Mouse (Mus musculus): ENCODE results near the gene Map4k2. TPM values are rescaled to one million over a fixed set of nuclear protein-coding genes. Genes with fewer than 3 reads are reported as not detected.
"Not testable (repeated sequence)": the region's sequence is repeated elsewhere in the genome, so short reads cannot be mapped to it uniquely, and the experiment has no call there.

Gene Map4k2
- polyA plus RNA-seq, 1 experiment, result 24.8 TPM

DNA sequence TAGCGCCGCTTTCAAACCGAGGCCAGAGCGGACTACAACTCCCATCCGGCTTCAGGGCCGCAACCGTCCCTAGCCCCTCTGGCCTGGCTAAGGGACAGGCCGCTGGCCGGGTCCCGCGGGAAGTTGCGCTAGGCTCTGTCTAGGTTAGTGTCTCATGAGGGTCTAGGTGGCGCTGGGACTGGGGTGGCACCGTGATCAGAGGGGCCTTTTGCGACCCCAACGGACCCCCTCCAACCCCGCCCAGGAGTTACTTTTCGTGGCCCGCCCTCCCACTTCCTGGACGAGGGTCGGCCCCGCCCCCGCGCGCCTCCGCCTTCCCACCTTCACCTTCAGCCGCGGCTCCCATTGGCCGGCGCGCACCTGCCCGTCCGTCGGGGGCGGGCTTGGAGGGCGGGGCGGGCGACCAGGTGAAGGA lies 34.8 kb upstream of the Map4k2 start, which contains the start of gene Cdc42bpg:
TSS of gene Cdc42bpg (plus strand) at position 320 of the 415 bp plus-strand sequence.
- H3K27ac ChIP-seq (ENCODE audit: control insufficient read depth, insufficient read depth, low read depth, low read length), result peak within 1 kb of the TSS; percentile 88
- H3K4me3 ChIP-seq (ENCODE audit: control insufficient read depth, low read depth, low read length), result peak within 1 kb of the TSS; percentile 89
- 0 out of 2 replicates have a peak, but pooled peaks have one; percentile 54 for TF ChIP-seq POLR2A (IDR thresholded peaks at IDR 0.05; ENCODE audit: control insufficient read depth, low read depth, low read length)
- TF ChIP-seq CTCF (IDR thresholded peaks at IDR 0.05; ENCODE audit: control insufficient read depth, insufficient read depth, insufficient replicate concordance, low read depth, low read length), result no peak
- H3K4me1 ChIP-seq (ENCODE audit: control insufficient read depth, insufficient read depth, low read length), result peaks cover 9% of the 10 kb centered on the region
- H3K27me3 ChIP-seq (ENCODE audit: control insufficient read depth, insufficient read depth, low read length), result no peaks in the 10 kb centered on the region
- H3K36me3 ChIP-seq (ENCODE audit: control insufficient read depth, insufficient read depth, low read length), result no peaks in the 10 kb centered on the region

DNA sequence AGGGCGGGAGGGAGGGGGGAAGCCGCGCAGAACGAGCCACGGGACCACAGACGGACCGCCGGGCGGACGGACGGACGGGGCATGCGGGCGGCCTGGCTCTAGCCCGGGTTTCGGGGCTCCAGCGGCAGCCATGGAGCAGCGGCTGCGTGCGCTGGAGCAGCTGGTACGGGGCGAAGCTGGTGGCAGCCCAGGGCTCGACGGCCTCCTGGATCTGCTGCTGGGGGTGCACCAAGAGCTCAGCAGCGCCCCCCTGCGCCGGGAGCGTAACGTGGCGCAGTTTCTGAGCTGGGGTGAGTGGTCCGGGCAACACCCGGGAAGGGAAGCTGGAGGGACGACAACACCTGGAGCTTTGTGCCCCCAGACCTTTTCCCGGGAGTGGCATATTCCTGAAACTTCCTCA lies 34.3 kb upstream of the Map4k2 start:
- TF ChIP-seq POLR2A (IDR thresholded peaks at IDR 0.05; ENCODE audit: control insufficient read depth, low read depth, low read length) (no peak), CTCF (IDR thresholded peaks at IDR 0.05; ENCODE audit: control insufficient read depth, insufficient read depth, insufficient replicate concordance, low read depth, low read length) (peak; percentile 77)
- peak overlapping the region; percentile 25; the same call in 1 of the 2 replicates for H3K27ac ChIP-seq (ENCODE audit: control insufficient read depth, insufficient read depth, low read depth, low read length)
- no peaks in the 10 kb centered on the region for H3K36me3 ChIP-seq (ENCODE audit: control insufficient read depth, insufficient read depth, low read length)

DNA sequence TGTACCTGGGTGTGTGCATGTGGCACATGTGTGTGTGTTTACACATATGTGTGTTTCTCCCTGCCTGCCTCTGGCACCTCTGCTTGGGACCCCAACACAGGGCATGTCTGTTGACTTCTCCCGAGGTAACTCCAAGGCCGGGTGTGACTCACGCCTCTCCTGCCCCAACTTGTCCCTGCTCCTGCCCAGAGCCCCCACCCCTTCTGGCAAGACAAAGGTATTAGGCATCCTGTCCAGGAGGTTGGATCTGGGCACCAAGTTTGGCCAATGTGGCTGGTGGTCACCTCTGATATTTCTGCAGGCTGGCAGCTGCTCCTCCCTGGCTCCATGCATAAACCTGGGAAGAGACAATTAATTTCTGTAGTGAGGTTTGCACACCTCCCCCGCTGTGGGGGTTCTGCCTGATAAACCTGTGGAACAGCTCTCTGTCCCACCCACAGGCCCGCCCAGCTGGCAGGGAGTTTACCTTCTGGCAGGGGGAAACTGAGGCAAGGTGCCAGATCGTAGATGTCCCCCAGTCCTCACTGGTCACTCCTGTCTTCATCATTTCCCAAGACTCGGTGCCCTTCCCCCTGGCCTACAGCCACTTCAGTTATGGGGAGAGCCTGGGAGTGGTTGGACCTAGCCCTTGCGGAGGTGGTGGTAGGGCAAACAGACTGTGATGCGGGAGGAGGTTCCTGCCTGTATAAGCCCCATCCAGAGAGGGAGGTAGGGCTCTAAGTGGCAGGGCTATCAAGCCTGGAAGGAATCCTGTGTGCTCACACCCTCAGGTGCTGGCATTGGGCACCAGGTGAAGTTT lies 33.0 kb upstream of the Map4k2 start:
- H3K4me1 ChIP-seq (ENCODE audit: control insufficient read depth, insufficient read depth, low read length), result peaks cover 9% of the 10 kb centered on the region
- H3K27me3 ChIP-seq (ENCODE audit: control insufficient read depth, insufficient read depth, low read length), result no peaks in the 10 kb centered on the region
- no peak overlapping the region for H3K4me3 ChIP-seq (ENCODE audit: control insufficient read depth, low read depth, low read length)
- no peak overlapping the region for H3K27ac ChIP-seq (ENCODE audit: control insufficient read depth, insufficient read depth, low read depth, low read length)
- TF ChIP-seq POLR2A (IDR thresholded peaks at IDR 0.05; ENCODE audit: control insufficient read depth, low read depth, low read length), result no peak
- no peak for TF ChIP-seq CTCF (IDR thresholded peaks at IDR 0.05; ENCODE audit: control insufficient read depth, insufficient read depth, insufficient replicate concordance, low read depth, low read length)
- no peaks in the 10 kb centered on the region for H3K36me3 ChIP-seq (ENCODE audit: control insufficient read depth, insufficient read depth, low read length)

More for the DNA sequence above, 34.3 kb upstream of the Map4k2 start:
- H3K4me3 ChIP-seq (ENCODE audit: control insufficient read depth, low read depth, low read length), result peak overlapping the region; percentile 89
- no peaks in the 10 kb centered on the region for H3K27me3 ChIP-seq (ENCODE audit: control insufficient read depth, insufficient read depth, low read length)
- H3K4me1 ChIP-seq (ENCODE audit: control insufficient read depth, insufficient read depth, low read length), result peaks cover 9% of the 10 kb centered on the region

DNA sequence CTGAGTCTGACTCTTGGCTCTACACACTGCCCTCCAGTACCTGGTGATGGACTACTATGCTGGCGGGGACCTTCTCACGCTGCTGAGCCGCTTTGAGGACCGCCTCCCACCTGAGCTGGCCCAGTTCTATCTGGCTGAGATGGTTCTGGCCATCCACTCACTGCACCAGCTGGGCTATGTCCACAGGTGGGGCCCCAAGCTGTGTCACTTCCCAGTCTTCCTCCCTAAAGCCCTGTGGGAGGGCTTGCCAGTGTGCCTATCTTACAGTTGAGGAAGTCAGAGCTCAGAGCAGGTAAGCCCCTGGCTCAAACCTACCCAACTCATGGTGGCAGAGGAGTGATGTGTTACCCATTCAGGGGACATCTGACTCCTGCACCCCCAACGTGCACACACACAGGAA lies 30.8 kb upstream of the Map4k2 start:
- Histone ChIP-seq H3K27ac (ENCODE audit: control insufficient read depth, insufficient read depth, low read depth, low read length) (no peak overlapping the region), H3K4me3 (ENCODE audit: control insufficient read depth, low read depth, low read length) (no peak overlapping the region), H3K36me3 (ENCODE audit: control insufficient read depth, insufficient read depth, low read length) (no peaks in the 10 kb centered on the region; the same call in 1 of the 2 replicates), H3K27me3 (ENCODE audit: control insufficient read depth, insufficient read depth, low read length) (no peaks in the 10 kb centered on the region), H3K4me1 (ENCODE audit: control insufficient read depth, insufficient read depth, low read length) (peaks cover 9% of the 10 kb centered on the region)
- TF ChIP-seq CTCF (IDR thresholded peaks at IDR 0.05; ENCODE audit: control insufficient read depth, insufficient read depth, insufficient replicate concordance, low read depth, low read length) (no peak), POLR2A (IDR thresholded peaks at IDR 0.05; ENCODE audit: control insufficient read depth, low read depth, low read length) (no peak)

DNA sequence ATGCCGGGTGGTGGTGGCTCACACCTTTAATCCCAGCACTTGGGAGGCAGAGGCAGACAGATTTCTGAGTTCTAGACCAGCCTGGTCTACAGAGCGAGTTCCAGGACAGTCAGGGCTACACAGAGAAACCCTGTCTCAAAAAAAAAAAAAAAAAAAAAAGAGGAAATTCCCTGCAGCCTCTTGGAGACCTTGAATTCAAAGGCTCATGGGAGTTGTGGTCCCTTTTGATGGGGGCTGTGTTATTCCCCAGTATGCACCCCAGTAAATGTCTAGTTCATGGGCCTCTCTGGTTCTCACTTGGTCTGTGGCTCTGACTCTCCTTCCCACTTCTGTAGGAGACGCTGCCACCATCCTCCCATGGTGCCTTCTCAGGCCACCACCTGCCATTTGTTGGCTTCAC lies 29.2 kb upstream of the Map4k2 start:
- H3K36me3 ChIP-seq (ENCODE audit: control insufficient read depth, insufficient read depth, low read length); H3K4me3 ChIP-seq (ENCODE audit: control insufficient read depth, low read depth, low read length); H3K4me1 ChIP-seq (ENCODE audit: control insufficient read depth, insufficient read depth, low read length); H3K27ac ChIP-seq (ENCODE audit: control insufficient read depth, insufficient read depth, low read depth, low read length); H3K27me3 ChIP-seq (ENCODE audit: control insufficient read depth, insufficient read depth, low read length): not testable (repeated sequence)

DNA sequence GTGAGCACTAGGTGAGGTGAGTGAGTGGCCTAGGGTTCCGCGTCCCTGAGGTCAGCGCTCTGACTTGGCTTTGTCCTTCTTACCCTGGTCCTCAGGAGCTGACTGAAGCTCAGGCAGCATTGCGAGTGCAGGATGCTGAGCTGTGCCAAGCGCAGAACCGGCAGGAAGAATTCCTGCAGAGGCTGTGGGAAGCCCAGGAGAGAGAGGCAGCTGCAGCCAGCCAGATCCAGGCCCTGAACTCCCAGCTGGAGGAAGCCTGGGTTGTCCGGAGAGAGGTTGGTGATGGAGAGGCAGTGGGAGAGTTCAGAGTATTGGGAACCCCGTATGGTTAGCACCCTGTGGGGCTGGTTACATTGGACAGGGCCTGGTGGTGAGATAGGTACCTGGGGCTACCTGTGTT lies 27.1 kb upstream of the Map4k2 start:
- Histone ChIP-seq H3K36me3 (ENCODE audit: control insufficient read depth, insufficient read depth, low read length) (no peaks in the 10 kb centered on the region; the same call in 1 of the 2 replicates), H3K4me3 (ENCODE audit: control insufficient read depth, low read depth, low read length) (no peak overlapping the region), H3K4me1 (ENCODE audit: control insufficient read depth, insufficient read depth, low read length) (no peaks in the 10 kb centered on the region), H3K27me3 (ENCODE audit: control insufficient read depth, insufficient read depth, low read length) (no peaks in the 10 kb centered on the region), H3K27ac (ENCODE audit: control insufficient read depth, insufficient read depth, low read depth, low read length) (no peak overlapping the region)
- TF ChIP-seq POLR2A (IDR thresholded peaks at IDR 0.05; ENCODE audit: control insufficient read depth, low read depth, low read length) (no peak), CTCF (IDR thresholded peaks at IDR 0.05; ENCODE audit: control insufficient read depth, insufficient read depth, insufficient replicate concordance, low read depth, low read length) (no peak)

DNA sequence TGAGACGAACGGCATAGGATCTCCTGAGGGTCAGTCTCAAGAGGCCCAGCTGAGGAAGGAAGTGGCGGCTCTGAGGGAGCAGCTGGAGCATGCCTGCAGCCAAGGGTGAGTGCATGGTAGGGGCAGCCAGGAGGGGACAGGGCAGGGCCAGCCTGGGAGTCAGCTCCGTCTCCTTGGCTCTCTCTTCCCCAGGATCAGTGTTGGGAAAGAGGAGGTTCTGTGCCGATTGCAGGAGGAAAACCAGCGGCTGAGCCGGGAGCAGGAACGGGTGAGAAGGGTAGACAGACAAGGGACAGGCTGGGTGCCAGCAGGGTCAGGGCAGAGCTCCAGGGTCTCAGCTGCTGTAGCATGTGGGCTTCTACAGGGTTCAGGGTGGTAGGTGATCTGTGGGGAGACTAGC lies 26.4 kb upstream of the Map4k2 start:
- no peaks in the 10 kb centered on the region for H3K27me3 ChIP-seq (ENCODE audit: control insufficient read depth, insufficient read depth, low read length)
- no peak for TF ChIP-seq CTCF (IDR thresholded peaks at IDR 0.05; ENCODE audit: control insufficient read depth, insufficient read depth, insufficient replicate concordance, low read depth, low read length)
- TF ChIP-seq POLR2A (IDR thresholded peaks at IDR 0.05; ENCODE audit: control insufficient read depth, low read depth, low read length), result no peak
- H3K4me3 ChIP-seq (ENCODE audit: control insufficient read depth, low read depth, low read length), result no peak overlapping the region
- no peaks in the 10 kb centered on the region; the same call in 1 of the 2 replicates for H3K36me3 ChIP-seq (ENCODE audit: control insufficient read depth, insufficient read depth, low read length)
- H3K4me1 ChIP-seq (ENCODE audit: control insufficient read depth, insufficient read depth, low read length), result no peaks in the 10 kb centered on the region
- no peak overlapping the region for H3K27ac ChIP-seq (ENCODE audit: control insufficient read depth, insufficient read depth, low read depth, low read length)

All from testis, adult 2 months (tissue).